Mouse (Mus musculus) testis, adult 2 months (tissue): Measurements from ENCODE around the gene Pip5k1b.

Source experiments
- CTCF ChIP-seq: fragments of 200-500 bp; IDR thresholded peaks from 2 replicates; pipeline ENCODE4 v1.5.1; 2012; ENCODE audit warnings: low read depth, mild to moderate bottlenecking, inconsistent platforms, low read length, moderate library complexity; ENCODE audit not compliant: control insufficient read depth, insufficient read depth, insufficient replicate concordance
- POLR2A ChIP-seq: fragments of 200-500 bp; IDR thresholded peaks from 2 replicates; pipeline ENCODE4 v1.6.1; 2012; ENCODE audit warnings: low read depth, mild to moderate bottlenecking, inconsistent platforms, low read length, moderate library complexity; ENCODE audit not compliant: control insufficient read depth

GRCm38 (mm10) chr19:24518384-24518783 is 37.3 kb downstream of the Pip5k1b start:
- TF ChIP-seq CTCF = no peak
- no peak for TF ChIP-seq POLR2A
